Mouse (Mus musculus) cerebellum, adult 9-11 months (tissue): Measurements from ENCODE around the gene Camk2d.

Source experiments
- DNase-seq: peaks from one replicate; pipeline ENCODE4 v3.0.0; 2022

The Camk2d gene

DNA sequence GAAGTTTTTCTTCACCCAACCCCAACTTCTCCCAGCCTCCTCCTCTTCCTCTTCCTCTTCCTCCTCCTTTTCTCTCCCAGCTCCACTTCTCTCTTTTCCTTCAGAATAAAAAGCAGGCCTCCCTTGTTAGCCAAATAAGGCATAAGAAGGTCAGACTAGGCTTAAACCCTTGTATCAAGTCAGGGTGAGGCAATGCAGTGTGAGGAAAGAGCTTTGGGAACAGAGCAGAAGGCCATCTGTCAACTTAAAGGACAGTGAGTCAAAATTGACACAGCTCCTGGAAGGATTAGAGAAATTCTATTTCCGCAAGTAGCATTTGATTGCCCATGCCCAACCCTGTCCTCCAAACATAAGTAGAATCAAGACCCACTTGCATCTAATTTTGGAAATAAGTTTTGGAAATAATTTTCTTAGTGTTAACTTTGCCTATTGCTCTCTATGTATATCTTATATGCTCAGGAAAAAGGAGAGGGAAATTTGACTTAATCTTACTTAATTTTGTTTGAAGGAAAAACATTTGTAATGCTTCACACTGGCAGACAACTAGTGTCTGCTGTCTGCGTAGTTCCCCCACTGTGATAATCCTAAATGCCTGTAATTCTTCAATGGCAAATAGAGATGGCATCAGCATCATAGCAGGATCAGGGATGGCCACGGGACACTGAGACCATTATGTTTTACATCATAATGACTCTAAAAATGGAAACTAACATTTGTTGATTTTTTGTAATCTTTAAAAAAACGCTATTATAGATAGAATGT, 16.8 kb downstream of the Camk2d start:
- DNase-seq: peak; percentile 68

GRCm38 (mm10) chr3:126613510-126614128, 17.5 kb downstream of the Camk2d start:
- no peak for DNase-seq

DNA sequence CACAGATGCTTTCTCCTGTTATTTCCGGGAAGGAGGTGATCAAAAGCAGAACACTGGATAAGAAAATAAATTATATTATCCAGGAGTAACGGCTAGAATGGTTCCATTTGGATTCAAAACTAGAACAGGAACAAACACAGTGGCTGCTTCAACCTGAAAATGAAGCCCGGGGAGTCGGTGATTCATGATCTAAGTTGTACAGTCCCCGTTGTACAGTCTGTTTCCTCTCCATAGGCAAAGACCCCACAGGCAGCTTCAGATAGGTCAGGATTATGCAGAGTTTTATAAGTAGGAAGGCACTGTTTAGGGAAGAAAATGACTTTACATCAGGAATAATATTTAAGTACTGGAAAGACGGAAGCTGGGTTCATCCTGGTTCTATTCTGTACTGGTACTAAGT, 19.2 kb downstream of the Camk2d start:
- DNase-seq: no peak

DNA sequence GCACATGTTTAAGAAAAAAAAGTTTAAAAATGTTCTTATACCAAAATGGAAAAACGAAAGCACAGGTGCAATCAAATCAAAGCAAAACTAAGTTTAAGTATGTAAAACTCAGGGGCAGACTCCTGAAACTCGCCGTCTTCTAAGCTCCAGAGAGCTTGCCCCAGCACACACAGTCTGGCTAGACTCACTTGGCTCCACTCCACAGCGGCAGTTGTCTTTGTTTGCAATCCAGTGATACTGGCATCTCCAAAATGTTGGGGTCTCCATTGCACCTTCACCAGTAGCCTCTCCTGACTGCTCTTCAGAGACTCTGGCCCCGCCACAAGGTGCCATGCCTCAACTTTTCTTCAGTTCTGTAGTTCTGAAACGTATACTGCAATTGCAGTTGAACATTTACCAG, 24.1 kb downstream of the Camk2d start:
- no peak for DNase-seq

GRCm38 (mm10) chr3:126622509-126622908, 26.4 kb downstream of the Camk2d start:
- DNase-seq: no peak

DNA sequence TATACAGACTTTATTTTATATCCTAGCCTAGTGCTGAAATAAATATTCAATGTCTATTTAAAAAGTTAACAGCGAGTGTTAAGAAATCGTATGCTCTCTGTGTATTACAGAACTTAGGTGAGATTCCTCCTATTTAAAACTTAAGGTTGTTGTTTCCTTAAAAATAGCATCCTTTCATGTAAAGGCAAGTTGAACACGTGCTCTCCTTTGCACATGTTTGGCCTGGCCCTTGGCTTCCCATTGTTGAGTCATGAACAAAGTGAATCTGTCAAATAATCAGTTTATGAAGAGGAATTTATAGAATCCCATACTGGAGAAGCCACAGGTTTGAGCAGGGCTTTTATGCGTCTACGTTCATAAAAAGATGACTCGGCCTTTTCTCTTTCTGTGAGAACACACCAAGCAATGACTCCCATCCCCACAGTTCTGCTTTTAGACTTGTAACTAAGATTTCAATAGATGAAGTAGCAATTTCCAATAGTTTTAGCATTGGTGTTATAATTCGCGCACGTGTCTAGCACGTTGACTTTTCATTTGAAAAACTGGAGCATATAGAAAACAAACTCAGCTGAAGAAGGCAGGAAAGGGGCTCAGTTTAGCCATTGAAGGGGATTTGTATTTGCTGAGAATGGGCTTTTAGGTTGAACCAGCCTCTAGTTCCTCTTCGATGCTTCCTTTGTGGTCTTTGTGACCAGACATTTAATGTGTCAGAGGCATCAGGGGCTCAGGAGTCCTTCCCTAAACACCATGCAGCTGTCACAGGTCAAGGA, 29.1 kb downstream of the Camk2d start:
- no peak for DNase-seq

- no peak for DNase-seq
These were observed 29.6 kb downstream of the Camk2d start for GRCm38 (mm10) chr3:126625764-126626040.

GRCm38 (mm10) chr3:126627968-126628367, 31.9 kb downstream of the Camk2d start:
- no peak for DNase-seq

DNA sequence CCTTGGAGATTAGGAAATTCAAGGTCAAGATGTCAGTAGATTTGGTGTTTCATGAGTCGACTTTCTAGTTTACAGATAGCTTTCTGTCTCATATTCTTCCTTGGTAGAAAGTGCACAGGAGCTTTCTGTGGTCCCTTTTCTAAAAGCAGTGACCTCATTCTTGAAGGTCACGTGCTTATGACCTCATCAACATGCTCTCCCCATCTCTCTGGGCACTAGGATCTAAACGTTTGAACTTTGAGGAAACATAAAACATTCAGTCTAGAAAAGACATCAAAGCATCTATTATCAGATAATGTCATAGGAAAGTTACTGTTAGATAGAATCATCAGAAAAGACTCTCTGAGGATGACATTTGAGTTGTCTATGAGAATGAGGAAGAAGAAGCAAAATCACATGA, 32.3 kb downstream of the Camk2d start:
- DNase-seq: no peak

- no peak for DNase-seq
These were observed 32.9 kb downstream of the Camk2d start for GRCm38 (mm10) chr3:126629040-126629439.

DNA sequence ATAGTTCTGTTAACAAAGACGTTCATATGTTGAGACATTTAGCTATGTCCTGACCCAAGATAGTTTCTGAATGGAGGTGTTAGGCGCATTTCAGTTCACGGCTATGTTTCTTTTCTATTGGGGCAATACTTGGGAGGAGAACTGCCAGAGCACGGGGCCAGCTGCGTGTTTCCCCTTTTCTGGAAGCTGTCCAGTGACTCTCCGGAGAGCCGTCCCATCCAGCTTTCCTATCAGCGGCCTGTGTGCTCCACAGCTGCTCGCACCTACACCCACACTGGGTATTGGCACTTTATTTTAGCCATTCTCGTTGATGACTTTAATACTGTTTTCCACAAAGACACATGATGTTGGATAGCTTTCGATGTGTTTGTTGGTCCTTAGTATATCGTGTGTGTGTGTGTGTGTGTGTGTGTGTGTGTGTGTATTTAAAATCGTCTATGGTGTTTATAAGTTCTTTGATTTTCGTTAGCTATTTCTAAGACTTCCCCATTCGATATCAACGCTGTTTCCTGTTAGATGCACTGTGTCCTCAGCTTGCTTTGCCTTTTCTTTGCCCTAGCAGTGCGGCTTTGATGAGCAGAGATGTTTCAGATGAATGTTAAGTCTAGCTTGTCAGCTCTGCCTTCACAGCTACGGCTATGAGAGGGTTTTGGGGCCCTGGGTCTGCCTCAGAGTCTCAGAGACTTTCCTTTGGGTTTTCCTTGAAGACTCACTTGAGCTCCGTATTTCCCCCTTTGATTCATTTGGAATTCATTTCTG, 34.2 kb downstream of the Camk2d start:
- DNase-seq: no peak

- peak; percentile 94 for DNase-seq
These were observed 35.5 kb downstream of the Camk2d start for GRCm38 (mm10) chr3:126631583-126631982.

DNA sequence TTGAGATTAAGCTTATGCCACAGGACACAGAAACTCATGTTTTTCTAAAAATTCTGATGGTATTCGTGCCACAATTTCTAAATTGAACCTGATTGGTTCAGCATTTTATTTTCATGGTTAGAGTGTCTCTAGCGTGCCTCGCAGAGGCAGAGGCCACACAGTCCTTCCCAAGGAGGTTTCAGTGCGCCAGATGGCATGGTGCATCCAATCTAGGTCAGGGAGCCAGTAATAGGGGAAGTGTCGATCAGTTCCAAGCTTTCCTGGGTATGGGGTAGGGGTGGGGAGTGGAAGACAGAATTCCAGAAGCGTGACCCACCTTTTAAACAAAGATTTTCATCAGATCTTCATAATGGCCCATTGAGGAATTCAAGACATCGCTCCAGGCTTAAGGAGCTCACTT, 36.5 kb downstream of the Camk2d start:
- DNase-seq: peak; percentile 86

DNA sequence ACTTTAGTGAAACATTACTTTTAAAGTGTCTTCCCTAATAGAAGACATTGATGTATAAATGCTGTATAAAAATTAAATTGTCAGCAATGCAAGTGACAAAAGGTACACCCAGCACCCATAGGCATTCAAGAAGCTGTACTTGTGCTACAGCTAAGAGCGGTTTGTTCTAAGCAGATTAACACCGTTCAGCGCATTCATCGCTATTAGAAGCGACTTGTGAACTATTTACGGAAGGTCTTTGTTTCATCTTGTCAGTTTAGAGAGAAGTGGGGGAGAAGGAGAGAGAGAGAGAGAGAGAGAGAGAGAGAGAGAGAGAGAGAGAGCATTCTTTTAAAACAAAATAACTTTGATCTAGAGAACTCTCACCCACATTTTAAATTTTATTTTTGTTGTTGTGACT, 38.1 kb downstream of the Camk2d start:
- no peak for DNase-seq

DNA sequence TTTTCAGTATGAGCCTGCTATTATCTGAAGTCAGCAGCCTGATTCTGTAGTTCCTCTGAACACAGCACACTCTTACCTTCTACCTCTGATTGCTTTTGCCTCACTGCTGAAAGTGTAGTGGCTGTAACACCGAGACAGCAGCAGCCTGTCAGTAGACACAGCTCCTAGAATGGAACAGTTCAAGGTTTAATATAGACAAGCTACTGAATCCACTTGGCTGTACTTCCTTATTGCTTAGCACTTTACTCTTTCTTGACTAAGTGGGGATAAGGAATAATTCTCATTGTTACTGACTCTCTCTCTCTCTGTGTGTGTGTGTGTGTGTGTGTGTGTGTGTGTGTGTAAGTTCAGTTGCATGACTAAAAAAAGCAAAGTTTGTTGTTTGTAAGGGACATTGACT, 42.2 kb downstream of the Camk2d start:
- DNase-seq: no peak

DNA sequence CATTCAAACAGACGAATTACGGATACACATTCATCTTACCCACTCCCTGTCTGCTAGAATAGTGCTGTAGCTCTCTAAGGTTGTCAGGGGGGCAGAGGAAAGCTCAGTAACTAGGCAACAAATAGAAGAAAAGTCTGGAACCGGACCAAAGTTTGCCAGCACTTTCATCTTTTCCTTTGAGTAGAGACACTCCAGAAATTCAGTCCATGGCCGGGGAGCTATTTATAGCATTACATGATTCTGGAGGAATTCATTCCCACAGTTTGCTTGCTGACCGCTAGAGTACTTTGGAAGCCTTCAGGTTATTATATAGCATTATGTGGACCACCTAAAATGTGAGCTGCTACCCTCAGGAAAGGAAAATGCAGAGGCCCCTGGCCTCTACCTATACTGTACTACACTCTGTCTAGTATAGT, 43.0 kb downstream of the Camk2d start:
- DNase-seq: no peak

- no peak for DNase-seq
These were observed 44.5 kb downstream of the Camk2d start for GRCm38 (mm10) chr3:126640443-126641251.

DNA sequence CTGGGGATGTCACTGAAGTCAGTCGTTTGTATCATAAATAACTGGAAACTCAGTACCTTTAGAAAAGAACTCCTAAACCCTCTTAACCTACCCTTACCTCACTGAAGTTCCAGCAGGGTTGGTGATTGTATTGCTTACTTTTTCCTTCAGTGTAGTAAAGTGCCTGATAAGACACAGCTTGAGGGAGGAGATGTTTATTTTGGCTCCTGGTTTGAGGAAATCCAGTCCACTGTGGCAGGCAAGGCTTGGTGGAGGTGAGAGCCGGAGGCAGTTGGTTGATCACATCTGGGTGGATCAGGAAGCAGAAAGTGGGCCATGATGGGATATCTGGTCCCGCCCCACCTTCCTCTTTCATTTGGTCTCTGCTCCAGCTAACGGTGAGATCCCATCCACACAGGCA, 45.3 kb downstream of the Camk2d start:
- no peak for DNase-seq

- peak; percentile 67 for DNase-seq
These were observed 47.2 kb downstream of the Camk2d start for GRCm38 (mm10) chr3:126643071-126644010.

DNA sequence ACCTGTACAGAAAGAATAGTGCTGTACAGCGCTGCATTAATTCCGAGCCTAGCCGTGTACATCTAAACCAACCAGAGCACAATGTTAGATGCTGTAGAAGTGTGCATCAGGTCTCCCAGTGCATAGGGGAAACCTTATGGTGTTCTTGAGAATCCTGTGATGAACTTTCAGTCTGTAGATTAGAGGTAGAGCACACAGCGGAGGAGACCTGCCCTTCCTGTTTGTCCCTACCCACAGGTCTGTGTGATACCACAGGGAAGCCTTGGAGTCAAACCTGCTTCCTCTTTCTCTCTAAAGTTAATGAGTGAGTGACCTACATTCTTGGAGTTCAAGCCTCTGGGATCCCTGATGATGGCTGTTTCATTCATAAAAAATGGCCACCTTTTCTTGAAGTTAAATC, 54.2 kb downstream of the Camk2d start:
- DNase-seq: no peak

- no peak for DNase-seq
These were observed 54.6 kb downstream of the Camk2d start for GRCm38 (mm10) chr3:126650747-126651146.
